Mouse (Mus musculus) liver, adult 2 months (tissue): ENCODE data around the gene 9130213A22Rik.

Experiments
- CTCF ChIP-seq: fragments of 200-500 bp; IDR thresholded peaks from 2 replicates; pipeline ENCODE4 v1.5.1; 2011; ENCODE audit warnings: low read depth, low read length, control low read depth
- POLR2A ChIP-seq: fragments of 200-500 bp; IDR thresholded peaks from 2 replicates; pipeline ENCODE4 v1.6.1; 2011; ENCODE audit warnings: low read length, control low read depth; ENCODE audit not compliant: insufficient read depth; ENCODE audit errors: extremely low read depth

GRCm38 (mm10) chr11:69134622-69134968, 12.2 kb upstream of the 9130213A22Rik start:
- TF ChIP-seq CTCF (no peak), POLR2A (no peak)
